24 mouse cellular contexts compared by ENCODE assay signal in the genomic region with DNA sequence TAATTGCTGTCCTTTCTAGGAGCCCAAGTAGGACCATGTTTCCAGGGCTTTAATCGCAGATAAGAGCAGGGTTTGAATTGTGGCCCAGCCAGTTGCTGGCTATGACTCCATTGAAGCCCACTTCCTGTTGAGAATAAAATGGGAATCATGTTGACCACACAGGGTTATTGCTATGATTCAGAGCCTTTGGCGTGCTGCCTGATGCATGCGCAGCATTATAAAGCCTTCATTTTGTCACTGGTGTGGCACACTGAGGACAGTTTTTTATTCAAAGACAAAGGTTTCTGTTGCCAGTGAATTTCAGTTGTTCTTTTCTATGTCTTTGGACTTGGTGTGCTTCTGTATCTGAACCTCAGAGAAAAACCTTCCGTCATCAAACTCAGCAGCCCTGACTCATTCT. TPM values are rescaled to one million over a fixed set of nuclear protein-coding genes. Genes with fewer than 3 reads are reported as not detected.
DNase-seq lines count a peak whose midpoint lies in the region; ATAC-seq and TF ChIP-seq lines count a peak whose summit lies in the region.
"Had no signal": no experiment of that assay in that cellular context is flagged by ENCODE, and none has a peak within 500 bp of the region (broad histone marks: within the 10 kb centered on the region; RNA-seq: fewer than 3 reads in every experiment).

No protein-coding gene starts in this region.

- ATAC-seq in heart, embryonic 12.5 days (ENCODE audit: insufficient number of reproducible peaks, low FRiP score), result no peak
- ATAC-seq in midbrain, postnatal 0 days (ENCODE audit: low FRiP score), result no peak
- ATAC-seq: CD4-positive, CD25-positive, alpha-beta regulatory T cell, adult 4 months; intestine, embryonic 16.5 days had no signal

- no peak overlapping the region for H3K4me3 ChIP-seq in heart, embryonic 12.5 days
- no peak overlapping the region for H3K4me3 ChIP-seq in midbrain, postnatal 0 days (ENCODE audit: low read depth, low read length)
- H3K4me3 ChIP-seq in midbrain, embryonic 10.5 days, result no peak overlapping the region
- H3K4me3 ChIP-seq in myocyte, result no peak overlapping the region
- no peak overlapping the region for H3K4me3 ChIP-seq in left cerebral cortex, adult 2 months
- H3K4me3 ChIP-seq: embryonic facial prominence, embryonic 12.5 days; heart, adult 2 months; hindbrain, embryonic 12.5 days; liver, embryonic 13.5 days; megakaryocyte, embryonic 14.5 days; neural tube, embryonic 12.5 days had no signal

- no peak overlapping the region for H3K27ac ChIP-seq in heart, embryonic 12.5 days (ENCODE audit: poor library complexity, severe bottlenecking)
- H3K27ac ChIP-seq in midbrain, postnatal 0 days (ENCODE audit: low read depth, low read length), result no peak overlapping the region
- H3K27ac ChIP-seq in midbrain, embryonic 10.5 days (replicated peaks), result no peak overlapping the region
- no peak overlapping the region for H3K27ac ChIP-seq in left cerebral cortex, adult 2 months
- H3K27ac ChIP-seq: embryonic facial prominence, embryonic 12.5 days; heart, adult 2 months; hindbrain, embryonic 12.5 days; liver, embryonic 13.5 days; neural tube, embryonic 12.5 days had no signal

- no peaks in the 10 kb centered on the region for H3K27me3 ChIP-seq in heart, embryonic 12.5 days (replicated peaks)
- H3K27me3 ChIP-seq in midbrain, postnatal 0 days (ENCODE audit: insufficient read depth, low read length), result no peaks in the 10 kb centered on the region
- no peaks in the 10 kb centered on the region for H3K27me3 ChIP-seq in midbrain, embryonic 10.5 days (ENCODE audit: low read depth, poor library complexity, severe bottlenecking)
- no peaks in the 10 kb centered on the region for H3K27me3 ChIP-seq in myocyte (ENCODE audit: control insufficient read depth, insufficient read depth, insufficient read length)
- H3K27me3 ChIP-seq: embryonic facial prominence, embryonic 12.5 days; hindbrain, embryonic 12.5 days; liver, embryonic 13.5 days; neural tube, embryonic 12.5 days had no signal

- no peak overlapping the region for H3ac ChIP-seq in myocyte (ENCODE audit: control insufficient read depth, insufficient read length)

- H3K36me3 ChIP-seq in heart, embryonic 12.5 days, result no peaks in the 10 kb centered on the region
- H3K36me3 ChIP-seq in midbrain, postnatal 0 days (ENCODE audit: insufficient read depth, low read length), result no peaks in the 10 kb centered on the region
- no peaks in the 10 kb centered on the region for H3K36me3 ChIP-seq in midbrain, embryonic 10.5 days
- H3K36me3 ChIP-seq in myocyte (ENCODE audit: control insufficient read depth, insufficient read depth), result no peaks in the 10 kb centered on the region
- H3K36me3 ChIP-seq: embryonic facial prominence, embryonic 12.5 days; G1E; hindbrain, embryonic 12.5 days; liver, embryonic 13.5 days; neural tube, embryonic 12.5 days had no signal

- TF ChIP-seq POLR2A in myocyte (IDR thresholded peaks at IDR 0.05; ENCODE audit: insufficient read length, low read depth), result no peak

- no peak overlapping the region for H3K4me2 ChIP-seq in heart, embryonic 12.5 days
- H3K4me2 ChIP-seq in midbrain, postnatal 0 days (ENCODE audit: low read depth, low read length, poor library complexity, severe bottlenecking), result no peak overlapping the region
- H3K4me2 ChIP-seq in myocyte (ENCODE audit: low read depth), result peak overlapping the region; percentile 64
- H3K4me2 ChIP-seq: embryonic facial prominence, embryonic 12.5 days; hindbrain, embryonic 12.5 days; liver, embryonic 13.5 days; neural tube, embryonic 12.5 days had no signal

- H3K9ac ChIP-seq in heart, embryonic 12.5 days, result no peak overlapping the region
- no peak overlapping the region for H3K9ac ChIP-seq in midbrain, postnatal 0 days (replicated peaks; ENCODE audit: low read length, poor library complexity, severe bottlenecking)
- H3K9ac ChIP-seq: embryonic facial prominence, embryonic 12.5 days; hindbrain, embryonic 12.5 days; liver, embryonic 13.5 days; neural tube, embryonic 12.5 days had no signal

- intact Hi-C loops in left cerebral cortex, adult 2 months (cut with DNase I), result no loop called here

- no peaks in the 10 kb centered on the region for H3K9me3 ChIP-seq in heart, embryonic 12.5 days (replicated peaks)
- H3K9me3 ChIP-seq in midbrain, postnatal 0 days (ENCODE audit: low read length), result no peaks in the 10 kb centered on the region
- H3K9me3 ChIP-seq in midbrain, embryonic 10.5 days (replicated peaks), result no peaks in the 10 kb centered on the region
- H3K9me3 ChIP-seq: embryonic facial prominence, embryonic 12.5 days; G1E; hindbrain, embryonic 12.5 days; liver, embryonic 13.5 days; megakaryocyte, embryonic 14.5 days; neural tube, embryonic 12.5 days had no signal

- 0 out of 2 replicates have a peak, but pooled peaks cover 4% of the 10 kb centered on the region for H3K4me1 ChIP-seq in heart, embryonic 12.5 days (replicated peaks)
- H3K4me1 ChIP-seq in midbrain, postnatal 0 days (ENCODE audit: insufficient read depth, low read length), result no peaks in the 10 kb centered on the region
- H3K4me1 ChIP-seq in midbrain, embryonic 10.5 days, result no peaks in the 10 kb centered on the region
- H3K4me1 ChIP-seq: embryonic facial prominence, embryonic 12.5 days; hindbrain, embryonic 12.5 days; liver, embryonic 13.5 days; neural tube, embryonic 12.5 days had no signal

- WGBS in heart, embryonic 12.5 days, result 88% methylated on average over 4 of the region's 4 CpGs
- 92% methylated on average over 4 of the region's 4 CpGs for WGBS in midbrain, postnatal 0 days
- WGBS in midbrain, embryonic 10.5 days, result 95% methylated on average over 4 of the region's 4 CpGs

- H3K79me2 ChIP-seq in myocyte (ENCODE audit: control insufficient read depth, insufficient read depth), result no peaks in the 10 kb centered on the region

- no peak for TF ChIP-seq CTCF in midbrain, postnatal 0 days (IDR thresholded peaks at IDR 0.05)
- TF ChIP-seq CTCF in left cerebral cortex, adult 2 months (IDR thresholded peaks at IDR 0.05), result no peak

- DNase-seq in heart, postnatal 4 days, result peak; percentile 23
- DNase-seq in midbrain, postnatal 0 days (ENCODE audit: low spot score), result peak; percentile 20
- no peak for DNase-seq in midbrain, embryonic 10.5 days (ENCODE audit: low spot score)
- DNase-seq in adrenal gland, adult 2 months, result peak; percentile 65
- no peak for DNase-seq in left cerebral cortex, adult 2 months (ENCODE audit: extremely low spot score in 1 of 2, low spot score in 2 of 2)
- no peak for DNase-seq in ovary, adult 18-20 months (ENCODE audit: low spot score)
- DNase-seq: cerebellum, adult 11-12 months; gastrocnemius, postnatal 10 days; heart, adult 2 months; liver, embryonic 13.5 days; lung, postnatal 10 days; right cerebral cortex, postnatal 25 days; thymus, postnatal 14 days had no signal

TF ChIP-seq in myocyte, 11 proteins besides CTCF, POLR2A, EP300 and RAD21:
- TF ChIP-seq E2F4 (IDR thresholded peaks at IDR 0.05; ENCODE audit: insufficient read depth) (no peak), TCF3 (IDR thresholded peaks at IDR 0.05; ENCODE audit: insufficient read length, low read depth) (no peak), MYOD1 (IDR thresholded peaks at IDR 0.05; ENCODE audit: control insufficient read depth in 1 of 3, insufficient read length in 2 of 3, low read depth in 2 of 3) (peak in 1 of 3 experiments; percentile 5), CEBPB (IDR thresholded peaks at IDR 0.05; ENCODE audit: insufficient read depth, poor library complexity, severe bottlenecking) (0 out of 2 replicates have a peak, but pooled peaks have one; percentile 17)
TF ChIP-seq in myocyte: peak in this region for 2.

RNA-seq across cellular contexts. Expression of a gene that starts 14.9 kb away (rescaled TPM):
- total RNA-seq in heart, postnatal 4 days (2021), result not detected
- not detected in 2 replicates for polyA plus RNA-seq in heart, embryonic 12.5 days (2016; fragmentation: Nextera tagmentation; extraction: Ambion mirVana)
- 0.44 and 0.47 TPM in 2 replicates for total RNA-seq in midbrain, postnatal 0 days (2014; rRNA removed)
- 0.21 and 0.35 TPM in 2 replicates for polyA plus RNA-seq in midbrain, postnatal 0 days (2015; fragmentation: Nextera tagmentation; extraction: Ambion mirVana)
- not detected in 2 replicates for polyA plus RNA-seq in midbrain, embryonic 10.5 days (2016; fragmentation: Nextera tagmentation; extraction: Ambion mirVana)
- 1 to 10 TPM; 1.0 to 2.2 TPM for total RNA-seq in adrenal gland, adult 2 months (2021)
- 0.09 TPM in 1 of 2 replicates, not detected in the other for polyA plus RNA-seq in adrenal gland, adult 2 months (2012; rRNA removed)
- polyA plus RNA-seq in myocyte (2012; fragmentation: generic; extraction: Trizol), result 0.13 TPM
- total RNA-seq in left cerebral cortex, adult 2 months (2021), result under 1 TPM in 1 of 2 experiments, not detected in 1; 0.54 TPM
- total RNA-seq: G1E; heart, adult 2 months had no signal
- polyA plus RNA-seq: CD4-positive, CD25-positive, alpha-beta regulatory T cell, adult 4 months; G1E; heart, embryonic 16.5 days; hindbrain, embryonic 12.5 days; limb, embryonic 11.5 days; neural tube, embryonic 12.5 days had no signal

RNA-seq across cellular contexts. Expression of a gene that starts 51.3 kb away (rescaled TPM):
- total RNA-seq in heart, postnatal 4 days (2021), result 10 to 100 TPM; 21.6 to 22.9 TPM
- 23.1 and 25.6 TPM in 2 replicates for polyA plus RNA-seq in heart, embryonic 12.5 days (2016; fragmentation: Nextera tagmentation; extraction: Ambion mirVana)
- total RNA-seq in midbrain, postnatal 0 days (2014; rRNA removed), result 8.9 and 9.7 TPM in 2 replicates
- 13.3 and 13.7 TPM in 2 replicates for polyA plus RNA-seq in midbrain, postnatal 0 days (2015; fragmentation: Nextera tagmentation; extraction: Ambion mirVana)
- polyA plus RNA-seq in midbrain, embryonic 10.5 days (2016; fragmentation: Nextera tagmentation; extraction: Ambion mirVana), result 28.8 and 31.1 TPM in 2 replicates
- total RNA-seq in adrenal gland, adult 2 months (2021), result 10 to 100 TPM; 48.3 to 49.4 TPM
- polyA plus RNA-seq in adrenal gland, adult 2 months (2012; rRNA removed), result 4.0 and 6.5 TPM in 2 replicates
- polyA plus RNA-seq in myocyte (2012; fragmentation: generic; extraction: Trizol), result 12.1 TPM
- total RNA-seq in left cerebral cortex, adult 2 months (2021), result 10 to 100 TPM; 14.3 to 19.2 TPM

Comparison
In these comparisons a context has a peak if more than half of its experiments do, and no peak if none do; other contexts are left out.
1. DNase-seq: peak in heart, postnatal 4 days (single experiment), midbrain, postnatal 0 days (single experiment) and adrenal gland, adult 2 months (single experiment); none in midbrain, embryonic 10.5 days (single experiment), left cerebral cortex, adult 2 months (0 of 2) and ovary, adult 18-20 months (single experiment).